Mouse (Mus musculus) heart, embryonic 15.5 days (tissue): ENCODE data around the gene Adam22. TPM values are rescaled to one million over a fixed set of nuclear protein-coding genes. Genes with fewer than 3 reads are reported as not detected.

Experiments used
- ATAC-seq: fragments of 200-750 bp; cut with Nextera tagmentation; replicated peaks from 2 replicates; pipeline ENCODE4 v1.8.0; 2017; ENCODE audit warnings: low read depth, moderate TSS enrichment; ENCODE audit not compliant: insufficient number of reproducible peaks, insufficient read depth, low FRiP score
- H3K27ac ChIP-seq: fragments of 300-500 bp; sonication (generic); 2 replicates; pipeline ENCODE4 v1.5.1; 2015; ENCODE audit warnings: mild to moderate bottlenecking, inconsistent platforms
- H3K27me3 ChIP-seq: fragments of 300-500 bp; sonication (generic); 2 replicates; pipeline ENCODE4 v1.6.1; 2015; ENCODE audit warnings: inconsistent platforms
- H3K36me3 ChIP-seq: fragments of 300-500 bp; sonication (generic); 2 replicates; pipeline ENCODE4 v1.6.1; 2015; ENCODE audit warnings: mild to moderate bottlenecking, inconsistent platforms
- H3K4me1 ChIP-seq: fragments of 300-500 bp; sonication (generic); replicated peaks from 2 replicates; pipeline ENCODE4 v1.6.1; 2015; ENCODE audit warnings: inconsistent platforms
- H3K4me2 ChIP-seq: fragments of 300-500 bp; sonication (generic); 2 replicates; pipeline ENCODE4 v1.6.1; 2015; ENCODE audit warnings: inconsistent platforms, mild to moderate bottlenecking, moderate library complexity
- H3K4me3 ChIP-seq: fragments of 300-500 bp; sonication (generic); 2 replicates; pipeline ENCODE4 v1.5.1; 2015; ENCODE audit warnings: mild to moderate bottlenecking, inconsistent platforms
- H3K9ac ChIP-seq: fragments of 300-500 bp; sonication (generic); 2 replicates; pipeline ENCODE4 v1.6.1; 2015; ENCODE audit warnings: mild to moderate bottlenecking, inconsistent platforms
- H3K9me3 ChIP-seq: fragments of 300-500 bp; sonication (generic); replicated peaks from 2 replicates; pipeline ENCODE4 v1.6.1; 2016; ENCODE audit warnings: inconsistent platforms
- WGBS: fragments of 180-500 bp; shearing (Covaris S2); methylation state at CpG from one replicate; pipeline ENCODE4 v1.1.7; 2015; ENCODE audit warnings: mixed read lengths; 5-methylcytosine and 5-hydroxymethylcytosine counted together
- polyA plus RNA-seq: library from polyadenylated mRNA; unstranded; fragments of >200 nt; fragmentation: Nextera tagmentation; extraction: Ambion mirVana; gene quantifications from 2 replicates; pipeline ENCODE4 v1.2.1, GENCODE M21; 2015

Adam22 gene
- polyA plus RNA-seq, 1 experiment from 2014 or later: 6.9 TPM

GRCm38 (mm10) chr5:8312324-8312723, 55.6 kb downstream of the Adam22 start:
- H3K4me2 ChIP-seq: no peak overlapping the region
- no peak overlapping the region for H3K27ac ChIP-seq
- no peak overlapping the region for H3K9ac ChIP-seq
- no peaks in the 10 kb centered on the region for H3K27me3 ChIP-seq
- H3K36me3 ChIP-seq: no peaks in the 10 kb centered on the region
- 74% methylated on average over 2 of the region's 2 CpGs for WGBS
- H3K4me1 ChIP-seq: no peaks in the 10 kb centered on the region
- no peaks in the 10 kb centered on the region for H3K9me3 ChIP-seq
- no peak overlapping the region for H3K4me3 ChIP-seq
- ATAC-seq: no peak

GRCm38 (mm10) chr5:8310907-8311306, 57.1 kb downstream of the Adam22 start:
- Histone ChIP-seq H3K27ac (no peak overlapping the region), H3K4me2 (no peak overlapping the region), H3K4me1 (no peaks in the 10 kb centered on the region), H3K4me3 (no peak overlapping the region), H3K27me3 (no peaks in the 10 kb centered on the region), H3K9me3 (no peaks in the 10 kb centered on the region), H3K9ac (no peak overlapping the region), H3K36me3 (no peaks in the 10 kb centered on the region)
- no peak for ATAC-seq
- 67% methylated on average over 4 of the region's 4 CpGs for WGBS

GRCm38 (mm10) chr5:8297719-8298419, 70.1 kb downstream of the Adam22 start:
- 61% methylated on average over 10 of the region's 10 CpGs for WGBS
- Histone ChIP-seq H3K27me3 (no peaks in the 10 kb centered on the region), H3K9ac (no peak overlapping the region), H3K4me2 (no peak overlapping the region), H3K9me3 (no peaks in the 10 kb centered on the region), H3K4me1 (no peaks in the 10 kb centered on the region), H3K27ac (no peak overlapping the region), H3K36me3 (no peaks in the 10 kb centered on the region), H3K4me3 (no peak overlapping the region)
- ATAC-seq: no peak

- no peaks in the 10 kb centered on the region for H3K9me3 ChIP-seq
- H3K27me3 ChIP-seq: no peaks in the 10 kb centered on the region
- H3K4me1 ChIP-seq: no peaks in the 10 kb centered on the region
- H3K4me2 ChIP-seq: no peak overlapping the region
- H3K36me3 ChIP-seq: no peaks in the 10 kb centered on the region
- no peak overlapping the region for H3K4me3 ChIP-seq
- no peak for ATAC-seq
- H3K27ac ChIP-seq: no peak overlapping the region
- WGBS: 13% methylated on average over 1 of the region's 1 CpGs
- H3K9ac ChIP-seq: no peak overlapping the region
Observed at GRCm38 (mm10) chr5:8293287-8293686, 74.7 kb downstream of the Adam22 start.

GRCm38 (mm10) chr5:8291496-8291895, 76.5 kb downstream of the Adam22 start:
- no peaks in the 10 kb centered on the region for H3K36me3 ChIP-seq
- no peaks in the 10 kb centered on the region for H3K9me3 ChIP-seq
- H3K4me3 ChIP-seq: no peak overlapping the region
- no peak for ATAC-seq
- no peak overlapping the region for H3K9ac ChIP-seq
- no peak overlapping the region for H3K4me2 ChIP-seq
- no peaks in the 10 kb centered on the region for H3K27me3 ChIP-seq
- 85% methylated on average over 1 of the region's 1 CpGs for WGBS
- H3K27ac ChIP-seq: no peak overlapping the region
- no peaks in the 10 kb centered on the region for H3K4me1 ChIP-seq

- H3K9ac ChIP-seq: no peak overlapping the region
- H3K4me1 ChIP-seq: no peaks in the 10 kb centered on the region
- no peak overlapping the region for H3K4me2 ChIP-seq
- ATAC-seq: no peak
- H3K36me3 ChIP-seq: no peaks in the 10 kb centered on the region
- no peaks in the 10 kb centered on the region for H3K27me3 ChIP-seq
- no peak overlapping the region for H3K27ac ChIP-seq
- H3K9me3 ChIP-seq: no peaks in the 10 kb centered on the region
- H3K4me3 ChIP-seq: no peak overlapping the region
- WGBS: 69% methylated on average over 6 of the region's 6 CpGs
Observed at GRCm38 (mm10) chr5:8289678-8290614, 78.0 kb downstream of the Adam22 start.

- no peak overlapping the region for H3K9ac ChIP-seq
- H3K27me3 ChIP-seq: no peaks in the 10 kb centered on the region
- ATAC-seq: no peak
- no peaks in the 10 kb centered on the region for H3K36me3 ChIP-seq
- no peak overlapping the region for H3K4me3 ChIP-seq
- H3K9me3 ChIP-seq: no peaks in the 10 kb centered on the region
- no peak overlapping the region for H3K27ac ChIP-seq
- no peak overlapping the region for H3K4me2 ChIP-seq
- no peaks in the 10 kb centered on the region for H3K4me1 ChIP-seq
- WGBS: 73% methylated on average over 5 of the region's 5 CpGs
Observed at GRCm38 (mm10) chr5:8284123-8284522, 83.8 kb downstream of the Adam22 start.

- no peak for ATAC-seq
Observed at GRCm38 (mm10) chr5:8276141-8276540, 91.8 kb downstream of the Adam22 start.

GRCm38 (mm10) chr5:8257366-8257765, 110.6 kb downstream of the Adam22 start:
- no peak overlapping the region for H3K27ac ChIP-seq
- H3K36me3 ChIP-seq: no peaks in the 10 kb centered on the region
- no peak overlapping the region for H3K9ac ChIP-seq
- no peaks in the 10 kb centered on the region for H3K27me3 ChIP-seq
- H3K9me3 ChIP-seq: no peaks in the 10 kb centered on the region
- WGBS: 93% methylated on average over 1 of the region's 1 CpGs
- no peak for ATAC-seq
- H3K4me1 ChIP-seq: no peaks in the 10 kb centered on the region
- no peak overlapping the region for H3K4me2 ChIP-seq
- no peak overlapping the region for H3K4me3 ChIP-seq

More at GRCm38 (mm10) chr5:8276141-8276540, 91.8 kb downstream of the Adam22 start:
- H3K4me2 ChIP-seq: no peak overlapping the region
- H3K9ac ChIP-seq: no peak overlapping the region
- 87% methylated on average over 1 of the region's 1 CpGs for WGBS
- H3K9me3 ChIP-seq: no peaks in the 10 kb centered on the region
- no peak overlapping the region for H3K4me3 ChIP-seq
- H3K27ac ChIP-seq: no peak overlapping the region
- no peaks in the 10 kb centered on the region for H3K27me3 ChIP-seq
- no peaks in the 10 kb centered on the region for H3K36me3 ChIP-seq
- H3K4me1 ChIP-seq: no peaks in the 10 kb centered on the region

GRCm38 (mm10) chr5:8256487-8256886, 111.5 kb downstream of the Adam22 start:
- Histone ChIP-seq H3K9me3 (no peaks in the 10 kb centered on the region), H3K27ac (no peak overlapping the region), H3K4me1 (no peaks in the 10 kb centered on the region), H3K27me3 (no peaks in the 10 kb centered on the region), H3K4me3 (no peak overlapping the region), H3K36me3 (no peaks in the 10 kb centered on the region), H3K9ac (no peak overlapping the region), H3K4me2 (no peak overlapping the region)
- WGBS: 79% methylated on average over 4 of the region's 4 CpGs
- ATAC-seq: no peak

- H3K4me1 ChIP-seq: no peaks in the 10 kb centered on the region
- H3K27ac ChIP-seq: no peak overlapping the region
- H3K4me2 ChIP-seq: no peak overlapping the region
- no peak for ATAC-seq
- H3K9me3 ChIP-seq: no peaks in the 10 kb centered on the region
- WGBS: 86% methylated on average over 7 of the region's 7 CpGs
- H3K36me3 ChIP-seq: no peaks in the 10 kb centered on the region
- no peaks in the 10 kb centered on the region for H3K27me3 ChIP-seq
- H3K9ac ChIP-seq: no peak overlapping the region
- no peak overlapping the region for H3K4me3 ChIP-seq
Observed at GRCm38 (mm10) chr5:8244696-8245095, 123.3 kb downstream of the Adam22 start.
